Mouse (Mus musculus): ENCODE data around the gene Fbln2.

DNA sequence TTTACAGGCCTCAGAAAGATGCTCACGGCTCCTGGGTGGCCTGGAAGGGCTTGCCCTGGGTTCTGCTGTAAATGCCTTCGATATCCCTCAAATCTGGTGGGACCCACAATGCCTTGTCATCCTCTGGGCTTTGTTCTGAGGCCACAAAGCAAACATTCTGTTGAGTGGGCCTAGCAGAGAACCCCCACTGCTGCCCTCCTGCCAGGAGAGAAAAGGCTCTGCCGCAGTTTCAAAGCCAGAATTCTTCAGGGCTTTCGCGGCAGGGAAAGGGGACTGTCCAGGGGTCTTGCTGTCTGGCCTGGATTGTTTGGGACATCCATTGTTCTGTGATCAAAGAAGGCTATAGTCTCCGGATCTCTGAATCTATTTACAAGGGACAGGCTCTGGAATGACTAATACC is 33.1 kb downstream of the Fbln2 start:
- TF ChIP-seq CTCF (IDR thresholded peaks at IDR 0.05; ENCODE audit: low read depth) (no peak), EP300 (IDR thresholded peaks at IDR 0.05; ENCODE audit: low read depth) (no peak)

Data from heart, postnatal 0 days (tissue).